Mouse (Mus musculus) heart, postnatal 10 days (tissue): ENCODE results near the gene Aff3. TPM values are rescaled to one million over a fixed set of nuclear protein-coding genes. Genes with fewer than 3 reads are reported as not detected.

Experiments used
- DNase-seq, 2 experiments: peaks; one replicate each; pipeline ENCODE4 v3.0.0; 2021
- intact Hi-C: fragments of 180-260 bp; cut with DNase I; formaldehyde crosslinking; loops from one replicate; pipeline ENCODE4 v1.15.1; 2025
- total RNA-seq, 2 experiments: library from RNA; stranded (reverse); gene quantifications; 2 replicates each; pipeline ENCODE4 v1.2.3; 2021

Gene Aff3
- total RNA-seq, 2 experiments from 2014 or later = 5.2 to 6.9 TPM

- intact Hi-C loops = no loop called here
- DNase-seq = no peak
These were observed 165.3 kb downstream of the Aff3 start for GRCm38 (mm10) chr1:38499500-38499899.

GRCm38 (mm10) chr1:38497576-38497975 is 167.2 kb downstream of the Aff3 start:
- DNase-seq = no peak
- intact Hi-C loops = no loop called here

DNA sequence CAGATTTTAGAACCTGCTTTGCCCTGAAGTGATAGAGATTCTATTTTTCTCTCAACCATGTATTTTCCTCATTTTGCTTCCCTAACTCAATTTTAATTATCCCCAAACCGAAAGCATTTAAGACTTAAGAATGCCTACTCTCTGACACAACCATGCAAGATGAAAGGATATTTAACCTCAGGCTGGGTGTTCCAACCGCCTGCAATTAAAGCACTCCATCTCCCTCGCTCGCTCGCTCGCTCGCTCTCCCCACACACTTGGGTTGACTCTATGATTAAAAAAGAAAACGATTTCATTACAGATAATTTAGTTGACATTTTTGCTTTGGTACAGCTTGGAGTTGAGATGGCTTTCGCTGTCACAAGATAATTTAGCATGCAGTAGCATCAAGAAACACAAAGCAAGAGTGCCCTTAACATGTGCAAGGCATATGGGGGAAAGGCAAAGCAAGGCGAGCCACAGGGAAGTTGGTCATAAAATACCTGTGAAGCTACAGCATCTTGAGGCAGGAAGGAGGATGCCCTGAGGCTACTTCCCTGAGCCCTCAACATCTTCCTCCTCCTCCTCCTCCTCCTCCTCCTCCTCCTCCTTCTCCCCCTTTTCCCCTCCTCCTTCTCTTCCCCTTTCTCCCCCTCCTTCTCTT is 167.7 kb downstream of the Aff3 start:
- intact Hi-C loops = no loop called here
- DNase-seq = no peak

GRCm38 (mm10) chr1:38495284-38495683 is 169.5 kb downstream of the Aff3 start:
- intact Hi-C loops = no loop called here
- DNase-seq = no peak

GRCm38 (mm10) chr1:38489733-38490132 is 175.0 kb downstream of the Aff3 start:
- no peak for DNase-seq
- intact Hi-C loops = no loop called here

DNA sequence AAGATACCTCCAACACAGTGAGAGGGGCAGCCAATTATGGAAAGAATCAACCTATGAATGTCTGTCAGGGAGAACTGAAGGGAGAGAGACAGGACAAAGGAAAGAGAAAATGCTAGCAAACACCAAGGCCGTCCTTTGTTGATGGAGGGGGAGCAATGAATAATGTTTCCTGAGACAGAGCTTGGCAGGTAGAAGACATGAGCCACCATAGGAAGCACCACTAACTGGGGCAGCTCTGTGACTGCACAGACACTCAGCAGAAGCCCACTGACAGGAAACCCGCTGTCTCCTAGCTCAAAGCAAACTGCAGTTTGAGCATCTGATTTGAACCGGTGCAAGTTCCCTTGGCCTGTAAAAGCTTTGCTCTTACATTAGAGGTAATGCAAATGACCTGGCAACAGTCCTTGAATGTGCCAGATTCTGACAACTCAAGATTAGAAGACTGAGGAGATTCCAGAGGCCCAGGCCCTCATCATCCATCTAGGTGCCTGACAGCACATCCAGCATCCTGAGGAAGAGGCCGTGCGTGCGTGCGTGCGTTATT is 176.0 kb downstream of the Aff3 start:
- DNase-seq = no peak
- intact Hi-C loops = no loop called here

DNA sequence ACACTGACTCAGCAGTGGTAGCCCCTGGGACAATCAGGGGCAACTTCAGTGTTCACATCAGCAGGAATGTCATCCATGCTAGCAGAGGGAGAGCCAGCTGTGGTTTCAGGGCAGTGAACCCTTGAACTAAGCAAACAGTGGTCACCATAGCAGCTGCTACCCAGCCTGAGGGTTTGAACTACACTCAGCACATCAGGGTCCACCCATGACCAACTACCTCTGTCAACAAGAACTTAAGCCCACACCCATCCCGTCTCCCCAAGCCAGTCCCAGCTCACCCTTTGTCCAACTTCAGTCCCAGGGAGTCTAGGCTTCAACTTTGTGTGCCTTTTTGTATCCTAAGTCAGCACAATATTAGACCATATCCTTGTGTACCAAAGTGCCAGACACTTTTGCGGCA is 176.9 kb downstream of the Aff3 start:
- intact Hi-C loops = no loop called here
- no peak for DNase-seq

DNA sequence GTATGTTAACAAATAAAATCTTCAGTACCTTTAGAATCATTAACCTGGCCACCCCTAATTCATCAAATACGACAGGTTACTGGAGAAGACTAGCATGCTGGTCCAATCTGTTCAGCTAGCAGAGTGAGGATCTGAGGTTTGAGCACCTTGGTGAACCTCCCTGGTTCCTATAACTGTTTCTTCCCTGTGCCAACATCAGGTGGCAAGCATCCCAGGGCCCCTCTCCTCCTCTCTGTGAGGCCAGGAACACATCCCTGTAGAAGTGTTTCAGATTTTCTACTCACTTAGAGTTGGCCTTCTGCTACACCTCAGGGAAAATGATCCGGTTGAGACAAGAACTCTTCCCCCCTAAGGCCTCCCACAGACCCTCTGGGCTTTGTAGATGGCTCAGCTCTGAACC is 181.6 kb downstream of the Aff3 start:
- intact Hi-C loops = no loop called here
- DNase-seq = no peak

- intact Hi-C loops = no loop called here
- peak in 1 of 2 experiments; percentile 12 for DNase-seq
These were observed 186.5 kb downstream of the Aff3 start for GRCm38 (mm10) chr1:38478246-38478743.

GRCm38 (mm10) chr1:38470817-38471216 is 193.9 kb downstream of the Aff3 start:
- DNase-seq = no peak
- intact Hi-C loops = no loop called here

- no peak for DNase-seq
- intact Hi-C loops = no loop called here
These were observed 194.6 kb downstream of the Aff3 start for GRCm38 (mm10) chr1:38470166-38470565.

DNA sequence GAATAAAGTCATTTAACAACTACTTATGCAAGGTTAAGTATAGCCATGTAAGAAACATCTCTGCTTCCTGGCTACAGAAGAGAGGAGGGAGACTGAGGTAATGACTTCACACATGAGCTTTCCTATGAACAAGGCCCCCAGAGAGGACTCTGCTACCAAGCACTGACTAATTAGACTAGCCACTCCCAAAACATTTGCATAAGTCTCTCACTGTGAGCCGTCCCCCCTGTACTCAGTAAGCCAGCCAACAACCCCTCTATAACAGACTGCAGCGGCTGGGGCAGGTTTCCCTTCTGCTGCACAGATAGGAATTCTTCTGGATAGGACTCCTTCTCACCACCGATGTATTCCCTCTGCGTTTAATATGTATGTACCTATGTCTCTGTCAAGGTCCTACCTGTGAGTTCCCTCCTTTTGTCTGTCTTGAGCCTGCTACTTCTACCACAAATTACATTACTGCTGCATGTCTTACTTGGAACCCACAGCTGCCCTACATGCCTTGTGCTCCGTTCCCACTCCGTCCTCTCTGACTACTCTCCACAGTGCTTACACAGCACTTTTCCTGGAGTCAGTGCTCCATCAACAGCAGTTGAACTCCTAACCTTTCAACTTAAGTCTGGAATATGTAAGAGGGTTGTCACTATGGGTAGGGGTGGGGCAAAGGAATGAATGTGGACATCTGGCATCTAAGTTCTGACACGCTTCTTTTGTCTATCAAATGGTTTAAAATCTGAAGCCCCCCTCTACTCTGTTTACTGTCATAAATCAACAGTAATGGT is 197.3 kb downstream of the Aff3 start:
- no peak for DNase-seq
- intact Hi-C loops = no loop called here

DNA sequence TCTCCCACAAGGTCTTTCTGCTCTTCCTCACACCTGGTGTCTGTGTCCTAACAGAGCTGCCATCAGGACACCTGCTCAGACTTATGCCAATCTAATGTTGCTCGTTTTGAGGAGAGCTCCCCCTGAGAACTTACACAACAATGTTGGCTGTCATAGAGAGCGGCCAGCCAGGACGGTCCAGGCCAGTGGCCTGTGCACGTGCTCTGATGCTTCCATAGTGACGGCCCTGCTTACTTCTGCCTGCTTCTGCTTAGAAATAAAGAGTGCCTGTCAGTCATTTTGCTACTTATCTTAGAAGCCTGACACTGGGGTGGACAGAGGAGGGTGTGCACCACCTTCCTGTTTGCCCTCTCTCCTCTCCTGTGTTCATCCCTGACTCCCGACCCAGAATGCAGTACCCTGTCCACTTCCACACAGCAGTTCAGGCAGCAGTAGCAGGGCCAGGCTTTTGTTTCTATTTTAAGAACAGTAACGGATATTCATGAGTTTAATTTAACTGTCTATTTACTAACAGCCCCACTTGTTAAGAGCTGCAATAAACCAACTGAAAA is 208.0 kb downstream of the Aff3 start:
- intact Hi-C loops = no loop called here
- no peak for DNase-seq

DNA sequence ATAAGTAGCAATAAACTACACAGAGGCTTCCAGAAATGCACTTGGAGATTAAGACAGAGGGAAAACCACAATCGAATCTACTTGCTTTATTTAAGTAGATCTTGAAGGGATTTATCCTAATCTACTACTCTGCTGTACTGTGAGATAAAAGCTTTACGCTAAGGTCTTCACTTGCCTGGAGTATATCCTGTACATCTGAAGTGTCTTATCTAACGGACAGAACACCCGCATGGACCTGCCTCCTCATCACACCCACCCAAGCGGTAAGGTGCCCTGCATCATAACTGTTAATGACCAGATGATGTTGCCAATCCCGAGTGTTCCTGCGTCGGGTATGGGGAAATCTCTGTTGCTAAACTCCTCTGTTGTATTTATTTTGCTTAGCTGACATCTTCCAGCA is 209.8 kb downstream of the Aff3 start:
- DNase-seq = no peak
- intact Hi-C loops = no loop called here

DNA sequence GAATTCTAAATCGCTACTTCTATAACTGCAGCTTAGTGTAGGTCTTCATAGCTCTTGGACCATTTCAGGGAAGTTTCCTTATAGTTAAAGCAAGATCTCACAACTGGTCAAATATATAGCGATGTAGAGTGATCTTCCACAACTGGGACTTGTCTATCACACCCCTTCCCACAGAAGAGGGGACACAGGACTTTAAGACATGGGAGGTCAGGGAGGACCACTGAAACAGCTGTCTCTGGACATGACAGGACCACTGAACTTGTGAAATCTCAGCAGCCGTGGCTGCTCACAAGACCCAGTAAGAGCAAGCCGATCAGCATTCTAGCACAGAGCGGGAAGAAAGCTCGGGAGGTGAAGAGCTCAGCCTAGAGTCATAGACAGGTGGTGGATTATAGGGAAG is 213.4 kb downstream of the Aff3 start:
- no peak for DNase-seq
- intact Hi-C loops = no loop called here

GRCm38 (mm10) chr1:38450677-38451076 is 214.1 kb downstream of the Aff3 start:
- intact Hi-C loops = no loop called here
- peak; percentile 71 to 78 for DNase-seq

DNA sequence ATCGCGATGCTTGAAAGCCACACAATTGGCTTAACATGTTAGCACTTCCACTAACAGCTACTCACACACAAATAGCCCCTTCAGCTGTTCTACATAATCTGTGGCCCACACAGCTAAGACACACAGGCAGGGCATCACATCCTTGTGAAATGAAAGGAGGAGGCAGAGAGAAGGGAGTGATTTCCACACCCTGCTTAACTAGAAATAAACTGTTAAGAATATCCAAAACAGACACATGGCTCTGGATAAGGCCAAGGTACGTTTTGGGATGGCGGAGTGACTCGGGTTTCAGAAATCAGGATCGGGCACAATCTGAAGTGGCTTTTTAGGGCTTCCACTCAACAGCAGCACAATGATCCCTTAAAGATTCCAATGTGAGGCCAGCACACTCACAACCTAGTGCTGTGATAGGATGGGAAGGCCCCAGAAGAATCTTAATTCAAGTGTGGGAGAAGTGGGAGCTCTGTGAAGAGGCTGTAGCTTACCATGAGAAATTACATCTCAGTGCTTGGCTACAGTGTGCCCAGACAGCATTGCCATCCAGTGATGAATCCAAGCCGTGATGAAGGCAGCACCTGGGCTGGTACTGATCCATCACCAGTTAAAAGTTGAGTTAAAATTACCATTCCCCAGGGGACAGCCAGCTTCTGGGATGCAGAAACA is 214.8 kb downstream of the Aff3 start:
- DNase-seq = no peak
- intact Hi-C loops = no loop called here

- DNase-seq = no peak
- intact Hi-C loops = no loop called here
These were observed 215.9 kb downstream of the Aff3 start for GRCm38 (mm10) chr1:38448854-38449253.

- intact Hi-C loops = no loop called here
These were observed 217.2 kb downstream of the Aff3 start for GRCm38 (mm10) chr1:38447581-38447980.

DNA sequence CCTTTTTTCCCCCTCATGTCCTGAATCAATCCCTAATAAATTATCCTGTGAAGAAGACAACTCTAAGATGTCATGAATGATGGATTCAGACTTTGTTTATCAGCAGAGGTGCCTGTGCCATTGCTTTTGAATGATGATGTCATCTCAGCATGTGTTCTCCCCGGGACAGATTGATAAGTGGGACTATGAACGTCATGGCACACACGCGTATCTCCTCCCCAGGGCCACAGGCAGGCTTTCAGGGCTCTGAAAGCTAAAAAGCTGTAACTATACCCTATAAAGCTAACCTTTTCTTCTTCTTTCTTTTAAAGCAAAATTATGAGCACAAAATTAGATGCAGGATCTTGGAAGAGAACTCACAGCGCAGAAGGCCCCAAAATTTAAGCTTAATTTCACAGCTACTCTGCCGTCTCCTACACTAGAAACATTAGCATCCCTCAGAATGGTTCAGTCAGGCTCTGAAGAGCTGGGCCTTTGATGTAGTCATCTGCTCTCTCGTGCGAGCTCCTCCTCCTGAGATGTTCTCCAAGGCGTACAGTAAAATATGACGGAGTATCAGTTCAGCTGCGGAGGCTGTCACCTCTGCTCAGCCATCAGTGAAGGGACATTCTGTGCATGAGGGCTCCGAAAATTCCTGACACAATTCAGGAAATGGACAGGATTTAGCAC is 218.5 kb downstream of the Aff3 start:
- DNase-seq = no peak
- intact Hi-C loops = no loop called here

More at GRCm38 (mm10) chr1:38447581-38447980, 217.2 kb downstream of the Aff3 start:
- no peak for DNase-seq

DNA sequence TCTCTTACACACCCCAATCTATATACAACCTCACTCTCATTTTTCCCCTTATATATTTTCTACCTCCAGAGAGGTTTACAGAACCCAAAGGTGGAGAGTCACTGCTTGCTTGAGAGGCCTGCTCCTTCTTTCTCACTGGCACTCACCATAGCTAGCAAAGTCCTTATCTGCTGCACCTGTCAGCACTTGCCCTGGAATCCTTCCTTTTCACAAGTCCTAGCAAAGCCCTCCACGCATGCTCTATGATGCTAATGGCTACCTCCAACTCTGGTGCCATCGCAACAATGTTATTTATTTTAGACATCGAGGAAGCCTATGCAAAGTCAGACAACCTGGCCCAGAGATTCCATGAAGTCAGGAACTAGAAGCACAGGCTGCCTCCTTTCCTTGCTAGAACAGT is 221.9 kb downstream of the Aff3 start:
- DNase-seq = peak; percentile 43 to 65

More for the DNA sequence above, 221.9 kb downstream of the Aff3 start:
- intact Hi-C loops = no loop called here
